Mouse (Mus musculus): ENCODE results near the gene Mical3.

Mical3 gene

DNA sequence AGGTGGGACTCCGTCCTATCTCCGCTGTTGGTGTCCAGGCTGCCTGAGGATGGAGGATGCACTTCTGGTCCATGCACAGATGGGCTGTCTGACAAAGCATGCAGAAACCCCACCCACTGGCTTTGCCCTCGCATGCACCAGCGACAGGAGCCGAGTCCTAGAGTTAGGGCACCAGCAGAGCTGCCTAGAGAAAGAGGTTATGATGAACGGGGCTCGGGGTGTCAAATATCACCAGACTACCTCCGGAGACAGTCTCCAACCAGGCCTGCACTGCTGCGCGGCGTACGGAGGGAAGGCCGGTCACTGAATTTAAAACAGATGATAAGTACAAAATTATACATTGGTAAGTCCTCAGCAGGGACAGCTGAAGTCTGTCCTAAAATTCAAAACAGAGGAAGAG, 165.0 kb downstream of the Mical3 start:
- no peak for DNase-seq (ENCODE audit: low spot score in 2 of 2)

DNA sequence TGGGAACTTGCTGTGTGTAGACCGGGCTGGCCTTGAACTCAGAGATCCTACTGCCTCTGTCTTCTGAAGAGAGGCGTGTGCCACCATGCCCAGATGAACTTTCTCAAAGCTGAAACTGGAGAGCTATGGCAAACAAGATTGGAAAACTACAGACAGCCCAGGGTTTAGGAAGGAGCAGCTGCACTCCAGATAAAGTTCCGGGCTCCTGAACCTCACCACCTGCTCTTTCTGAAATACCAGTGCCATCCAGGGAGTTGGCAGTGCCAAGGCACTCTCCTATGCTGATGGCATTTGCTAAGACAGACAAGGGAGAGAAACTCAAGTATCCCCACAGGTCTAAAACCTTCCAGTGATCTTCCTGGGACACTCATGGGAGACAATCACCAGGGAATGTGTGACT, 166.6 kb downstream of the Mical3 start:
- no peak for DNase-seq (ENCODE audit: low spot score in 2 of 2)

DNA sequence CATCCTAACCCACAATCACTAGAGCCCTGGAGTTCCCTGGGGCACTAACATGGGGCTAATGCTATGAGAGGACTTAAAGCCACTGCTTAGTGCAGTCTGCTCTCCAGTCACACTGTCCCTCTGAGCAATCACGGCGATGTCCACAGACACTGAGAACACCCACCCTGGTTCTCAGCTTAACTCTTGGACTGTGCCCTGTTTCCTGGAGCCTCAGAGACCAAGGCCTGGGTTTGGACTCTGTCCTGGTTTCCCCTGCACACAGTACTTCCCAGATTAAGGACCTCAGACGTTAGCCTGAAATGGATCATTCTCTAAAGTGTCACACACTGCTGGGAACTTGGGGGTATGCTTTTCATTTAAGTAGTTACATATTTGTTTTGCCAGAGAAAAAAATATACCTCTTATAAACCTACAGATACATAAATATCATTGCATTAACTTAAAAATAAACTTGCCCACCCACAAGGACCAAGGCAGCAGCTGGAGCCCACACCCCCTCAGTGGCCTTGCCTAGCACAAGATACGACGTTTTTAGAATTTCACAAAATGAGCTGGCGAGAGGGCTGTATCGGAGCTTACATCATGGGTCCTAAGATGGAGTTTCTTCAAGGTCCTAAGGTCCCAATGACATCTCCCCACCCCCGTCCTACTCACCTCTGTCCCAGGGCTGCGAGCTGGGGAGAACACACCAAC, 170.3 kb downstream of the Mical3 start:
- no peak for DNase-seq (ENCODE audit: low spot score in 2 of 2)

DNA sequence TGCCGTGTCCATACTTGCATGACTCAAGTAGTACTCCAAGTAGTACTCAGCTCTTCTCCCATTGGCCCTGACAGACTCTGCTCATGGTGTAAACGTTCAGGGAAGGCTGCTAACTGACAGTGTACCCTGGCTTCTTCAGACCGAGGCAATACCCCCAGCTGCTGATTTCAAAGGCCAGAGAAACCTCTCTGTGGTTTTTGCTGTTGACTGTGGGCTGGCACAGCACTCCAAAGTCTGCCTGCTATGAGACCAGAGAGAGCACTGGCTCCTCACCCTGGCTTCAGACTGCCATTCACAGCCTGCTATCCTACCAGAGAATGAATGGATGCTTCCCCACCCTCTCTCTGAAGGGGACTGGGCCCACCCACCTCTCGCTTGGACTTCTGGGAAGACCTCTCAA, 173.5 kb downstream of the Mical3 start:
- no peak for DNase-seq (ENCODE audit: low spot score in 2 of 2)

DNA sequence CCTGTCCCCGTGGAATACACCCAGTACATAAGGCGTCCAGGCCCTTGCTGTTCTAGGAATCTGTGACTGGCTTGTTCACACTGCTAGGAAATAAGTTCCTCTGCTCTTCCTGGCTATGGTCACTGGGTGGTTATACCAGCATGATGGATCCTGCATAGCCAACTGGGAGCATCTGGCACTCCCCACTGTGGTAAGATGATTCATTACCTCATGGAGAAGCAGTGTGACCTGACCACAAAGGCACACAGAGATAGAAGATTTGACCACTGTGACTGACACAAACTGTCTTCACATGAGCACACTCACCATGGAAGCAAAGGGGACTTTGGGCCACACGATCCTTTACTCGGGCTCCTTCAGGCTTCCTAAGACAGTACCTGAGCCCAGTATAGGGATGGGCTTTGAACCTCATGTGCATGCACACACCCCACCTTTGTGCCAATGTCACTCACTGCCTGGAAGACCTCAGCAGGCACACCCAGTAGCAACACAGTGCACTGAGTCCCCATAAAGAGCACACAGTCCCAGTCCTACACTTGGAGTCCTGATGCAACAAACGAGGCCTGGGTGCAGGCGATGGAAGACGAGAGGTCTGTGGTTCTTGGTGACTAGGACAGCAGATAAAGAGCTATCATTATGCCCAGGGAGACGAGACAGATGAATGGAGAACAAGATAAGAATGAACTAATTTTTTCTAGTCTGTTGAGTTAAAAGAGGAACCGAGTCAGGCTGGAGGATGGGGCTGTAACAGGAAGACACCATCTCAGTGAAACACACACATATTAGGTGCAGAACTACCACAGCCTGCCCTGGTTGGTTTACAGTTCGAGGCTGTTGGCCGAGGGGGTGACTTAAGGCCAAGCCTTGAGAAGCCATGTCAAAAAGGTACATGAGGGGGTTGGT, 174.3 kb downstream of the Mical3 start:
- no peak for DNase-seq (ENCODE audit: low spot score in 2 of 2)

GRCm38 (mm10) chr6:120955215-120955614, 175.6 kb downstream of the Mical3 start:
- peak in 1 of 2 experiments; percentile 56 for DNase-seq (ENCODE audit: low spot score in 2 of 2)

GRCm38 (mm10) chr6:120954241-120954640, 176.6 kb downstream of the Mical3 start:
- DNase-seq (ENCODE audit: low spot score in 2 of 2), result no peak

- no peak for DNase-seq (ENCODE audit: low spot score in 2 of 2)
Observed at GRCm38 (mm10) chr6:120952475-120952874, 178.3 kb downstream of the Mical3 start.

DNA sequence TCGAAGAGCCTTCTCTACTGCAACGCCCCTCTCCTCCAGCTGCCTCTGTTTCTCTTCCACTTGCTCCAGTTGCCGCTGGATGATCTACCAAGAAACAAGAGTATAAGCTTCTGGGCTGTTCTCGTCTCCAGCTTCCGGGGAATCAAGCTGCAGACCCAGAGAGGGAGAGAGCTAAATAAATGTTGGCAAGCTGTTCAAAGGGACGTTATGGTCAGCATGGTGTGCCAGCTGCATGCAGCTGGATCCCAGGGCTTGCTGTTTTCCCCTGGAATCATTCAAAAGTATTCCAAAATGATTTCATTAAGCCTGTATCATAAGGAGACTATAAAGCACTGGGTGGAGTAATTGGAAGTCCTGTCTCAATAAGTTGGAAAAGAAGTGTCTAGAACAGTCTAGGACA, 179.5 kb downstream of the Mical3 start:
- no peak for DNase-seq (ENCODE audit: low spot score in 2 of 2)

- DNase-seq (ENCODE audit: low spot score in 2 of 2), result no peak
Observed at GRCm38 (mm10) chr6:120945510-120945909, 185.3 kb downstream of the Mical3 start.

- no peak for DNase-seq (ENCODE audit: low spot score in 2 of 2)
Observed at GRCm38 (mm10) chr6:120943964-120944363, 186.8 kb downstream of the Mical3 start.

- DNase-seq (ENCODE audit: low spot score in 2 of 2), result no peak
Observed at GRCm38 (mm10) chr6:120943551-120943950, 187.2 kb downstream of the Mical3 start.

- DNase-seq (ENCODE audit: low spot score in 2 of 2), result no peak
Observed at GRCm38 (mm10) chr6:120943079-120943478, 187.7 kb downstream of the Mical3 start.

DNA sequence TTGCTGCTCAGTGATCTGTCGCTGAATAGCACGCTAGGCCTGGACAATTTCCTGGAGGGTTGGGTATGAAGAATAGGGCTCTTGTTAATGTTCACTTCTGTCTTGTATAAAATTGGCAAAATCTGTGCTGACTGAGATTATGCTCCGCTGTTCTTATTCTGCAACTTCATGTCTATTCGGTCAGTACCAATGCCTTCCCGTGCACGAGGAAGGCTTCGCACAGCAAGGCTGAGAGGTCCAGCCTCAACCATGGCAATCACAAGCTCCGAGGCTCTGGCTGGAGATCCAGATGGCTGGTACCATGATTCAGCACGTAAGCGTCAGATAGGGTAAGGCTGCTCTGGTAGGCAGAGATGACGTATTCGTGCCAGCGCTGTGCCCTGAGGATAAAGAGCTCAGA, 189.2 kb downstream of the Mical3 start:
- no peak for DNase-seq (ENCODE audit: low spot score in 2 of 2)

GRCm38 (mm10) chr6:120941084-120941481, 189.7 kb downstream of the Mical3 start:
- no peak for DNase-seq (ENCODE audit: low spot score in 2 of 2)

GRCm38 (mm10) chr6:120940446-120941083, 190.2 kb downstream of the Mical3 start:
- no peak for DNase-seq (ENCODE audit: low spot score in 2 of 2)

DNA sequence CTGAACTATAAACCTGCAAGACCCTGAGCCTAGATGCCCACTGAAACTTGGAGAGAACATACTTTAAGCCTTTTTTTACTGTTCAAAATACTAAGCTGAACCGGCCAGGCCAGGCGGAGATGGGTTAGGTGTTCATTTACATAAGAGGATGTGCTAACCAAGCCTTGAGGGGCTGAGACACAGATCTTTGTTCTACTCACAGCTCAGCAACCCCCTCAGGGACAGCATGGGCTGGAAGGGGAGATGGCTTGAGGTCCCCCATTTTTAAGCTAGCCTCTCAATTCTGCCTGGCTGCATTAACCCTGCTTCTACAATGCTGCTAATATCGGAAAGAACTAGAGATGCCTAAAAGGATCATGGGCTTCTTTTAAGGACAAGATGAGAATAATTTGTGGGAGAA, 191.0 kb downstream of the Mical3 start:
- DNase-seq (ENCODE audit: low spot score in 2 of 2), result no peak

GRCm38 (mm10) chr6:120938763-120939450, 191.9 kb downstream of the Mical3 start:
- DNase-seq (ENCODE audit: low spot score in 2 of 2), result no peak

- DNase-seq (ENCODE audit: low spot score in 2 of 2), result no peak
Observed at GRCm38 (mm10) chr6:120937999-120938608, 192.7 kb downstream of the Mical3 start.

DNA sequence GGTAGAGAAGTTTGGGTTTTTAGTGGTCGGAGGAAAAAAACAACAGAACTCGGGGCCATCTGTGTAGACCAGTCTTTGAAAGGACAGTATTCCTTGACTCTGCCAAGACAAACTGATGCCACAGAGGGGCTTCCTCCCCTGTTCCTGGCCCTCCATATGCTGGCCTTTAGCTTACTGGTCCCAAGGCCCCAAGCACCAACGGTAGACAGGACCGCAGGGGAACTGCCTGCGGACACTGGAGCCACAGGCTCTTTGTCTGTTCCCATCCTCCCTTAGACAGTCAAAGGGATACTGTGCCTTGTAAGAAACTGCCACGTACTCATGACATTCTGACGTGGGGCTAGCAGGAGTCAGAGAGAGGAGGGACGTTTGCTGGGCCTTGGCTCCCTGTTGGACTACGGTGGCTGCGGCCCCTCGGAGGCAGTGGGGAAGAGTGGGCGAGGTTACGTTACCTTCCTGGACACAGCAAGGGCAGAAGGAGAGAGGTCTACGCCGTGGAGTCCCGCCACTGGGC, 193.6 kb downstream of the Mical3 start:
- no peak for DNase-seq (ENCODE audit: low spot score in 2 of 2)

DNA sequence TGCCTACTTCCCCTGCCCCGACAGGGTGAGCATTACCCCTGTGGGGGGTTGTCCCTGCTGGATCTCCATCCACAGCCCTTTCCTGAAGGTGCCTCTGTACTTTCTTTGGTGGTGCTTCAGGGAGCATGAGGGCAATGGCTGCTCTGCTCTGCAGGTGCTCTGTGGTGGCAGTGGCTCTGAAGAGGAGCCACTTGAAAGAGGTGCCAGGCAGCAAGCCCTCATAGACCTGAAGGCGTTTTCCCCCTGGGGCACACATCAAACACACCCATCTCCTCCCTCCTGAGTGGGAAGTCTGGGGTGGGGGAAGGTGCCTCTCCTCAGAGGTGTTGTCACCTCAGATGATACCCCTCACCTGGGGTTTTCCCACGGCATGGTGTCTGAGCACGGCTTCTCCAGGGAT, 196.6 kb downstream of the Mical3 start:
- no peak for DNase-seq (ENCODE audit: low spot score in 2 of 2)

Data from heart, adult 9 months (tissue).